Mouse (Mus musculus) small intestine, adult 2 months (tissue): ENCODE measurements around the gene Porcn.

Source experiments
- CTCF ChIP-seq: fragments of 200-500 bp; IDR thresholded peaks from 2 replicates; pipeline ENCODE4 v1.5.1; 2012; ENCODE audit warnings: low read depth, mild to moderate bottlenecking, control low read depth, inconsistent platforms, low read length, moderate library complexity, mixed read lengths; ENCODE audit not compliant: insufficient replicate concordance, insufficient read length; ENCODE audit errors: extremely low read depth
- POLR2A ChIP-seq: fragments of 200-500 bp; IDR thresholded peaks from 2 replicates; pipeline ENCODE4 v1.6.1; 2012; ENCODE audit warnings: low read depth, mild to moderate bottlenecking, control low read depth, inconsistent platforms, low read length, moderate library complexity

DNA sequence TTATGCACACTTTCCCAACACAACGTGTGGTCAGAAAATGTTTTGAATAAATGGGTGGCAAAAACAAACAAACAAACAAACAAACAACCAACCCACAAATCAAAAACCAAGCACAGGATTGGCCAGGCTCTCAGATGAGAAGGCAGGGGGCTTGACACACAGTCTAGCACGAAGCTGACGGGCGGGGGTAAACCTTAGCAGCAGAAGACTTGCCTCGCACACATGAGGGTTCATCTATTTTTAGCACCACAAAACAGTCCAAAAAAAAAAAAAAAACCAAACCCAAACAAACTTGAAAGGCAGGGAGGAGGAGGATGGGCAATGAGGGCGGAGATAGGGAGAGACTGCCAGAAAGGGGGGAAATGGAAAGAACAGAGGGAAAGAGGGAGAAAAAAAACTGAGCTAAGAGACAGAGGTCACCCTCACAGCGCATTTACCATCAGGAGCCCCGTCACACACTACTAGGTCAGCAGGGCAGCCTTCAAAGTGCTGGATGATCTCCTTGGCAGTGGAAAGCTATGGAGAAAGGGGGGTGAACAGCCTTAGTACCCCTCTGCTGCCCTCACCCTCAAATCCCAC is 42.3 kb upstream of the Porcn start:
- TF ChIP-seq CTCF, result no peak
- TF ChIP-seq POLR2A, result no peak
